Mouse (Mus musculus) testis, postnatal 14 days (tissue): ENCODE data around the gene Lrriq1.

Experiments
- DNase-seq: peaks from one replicate; pipeline ENCODE4 v3.0.0; 2021; ENCODE audit warnings: low spot score

Lrriq1 gene

GRCm38 (mm10) chr10:103235707-103236459 lies at the start of gene Lrriq1:
TSS of gene Lrriq1 (minus strand) at chr10:103236322.
- peak; percentile 82 for DNase-seq

GRCm38 (mm10) chr10:103253842-103254803 lies 18.0 kb upstream of the Lrriq1 start:
- peak; percentile 8 for DNase-seq

- DNase-seq, result no peak
Measured at GRCm38 (mm10) chr10:103236460-103236772, 294 bp upstream of the Lrriq1 start.

GRCm38 (mm10) chr10:103226646-103227045 lies 9.5 kb downstream of the Lrriq1 start:
- no peak for DNase-seq

GRCm38 (mm10) chr10:103194655-103195328 lies 41.3 kb downstream of the Lrriq1 start:
- no peak for DNase-seq

- no peak for DNase-seq
Measured at GRCm38 (mm10) chr10:103145769-103146379, 90.2 kb downstream of the Lrriq1 start.

GRCm38 (mm10) chr10:103144927-103145768 lies 91.0 kb downstream of the Lrriq1 start:
- no peak for DNase-seq

- no peak for DNase-seq
Measured at GRCm38 (mm10) chr10:103142526-103142925, 93.6 kb downstream of the Lrriq1 start.

- no peak for DNase-seq
Measured at GRCm38 (mm10) chr10:103141532-103141931, 94.6 kb downstream of the Lrriq1 start.

- no peak for DNase-seq
Measured at GRCm38 (mm10) chr10:103140609-103141008, 95.5 kb downstream of the Lrriq1 start.

- DNase-seq, result no peak
Measured at GRCm38 (mm10) chr10:103114629-103115028, 121.5 kb downstream of the Lrriq1 start.

- no peak for DNase-seq
Measured at GRCm38 (mm10) chr10:103108090-103108489, 128.0 kb downstream of the Lrriq1 start.

GRCm38 (mm10) chr10:103086101-103086500 lies 150.0 kb downstream of the Lrriq1 start:
- DNase-seq, result no peak

- no peak for DNase-seq
Measured at GRCm38 (mm10) chr10:103049593-103049992, 186.5 kb downstream of the Lrriq1 start.

- DNase-seq, result no peak
Measured at GRCm38 (mm10) chr10:103046623-103047022, 189.5 kb downstream of the Lrriq1 start.

GRCm38 (mm10) chr10:103045019-103045418 lies 191.1 kb downstream of the Lrriq1 start:
- no peak for DNase-seq

GRCm38 (mm10) chr10:103035002-103035640 lies 201.0 kb downstream of the Lrriq1 start:
- no peak for DNase-seq

GRCm38 (mm10) chr10:103030931-103031330 lies 205.2 kb downstream of the Lrriq1 start:
- DNase-seq, result no peak

GRCm38 (mm10) chr10:103029730-103030490 lies 206.2 kb downstream of the Lrriq1 start, which contains the start of gene Alx1:
TSS of gene Alx1 (minus strand) at chr10:103030215.
- no peak for DNase-seq
